Comparison of ENCODE assay signal across 9 mouse cellular contexts in the genomic region with DNA sequence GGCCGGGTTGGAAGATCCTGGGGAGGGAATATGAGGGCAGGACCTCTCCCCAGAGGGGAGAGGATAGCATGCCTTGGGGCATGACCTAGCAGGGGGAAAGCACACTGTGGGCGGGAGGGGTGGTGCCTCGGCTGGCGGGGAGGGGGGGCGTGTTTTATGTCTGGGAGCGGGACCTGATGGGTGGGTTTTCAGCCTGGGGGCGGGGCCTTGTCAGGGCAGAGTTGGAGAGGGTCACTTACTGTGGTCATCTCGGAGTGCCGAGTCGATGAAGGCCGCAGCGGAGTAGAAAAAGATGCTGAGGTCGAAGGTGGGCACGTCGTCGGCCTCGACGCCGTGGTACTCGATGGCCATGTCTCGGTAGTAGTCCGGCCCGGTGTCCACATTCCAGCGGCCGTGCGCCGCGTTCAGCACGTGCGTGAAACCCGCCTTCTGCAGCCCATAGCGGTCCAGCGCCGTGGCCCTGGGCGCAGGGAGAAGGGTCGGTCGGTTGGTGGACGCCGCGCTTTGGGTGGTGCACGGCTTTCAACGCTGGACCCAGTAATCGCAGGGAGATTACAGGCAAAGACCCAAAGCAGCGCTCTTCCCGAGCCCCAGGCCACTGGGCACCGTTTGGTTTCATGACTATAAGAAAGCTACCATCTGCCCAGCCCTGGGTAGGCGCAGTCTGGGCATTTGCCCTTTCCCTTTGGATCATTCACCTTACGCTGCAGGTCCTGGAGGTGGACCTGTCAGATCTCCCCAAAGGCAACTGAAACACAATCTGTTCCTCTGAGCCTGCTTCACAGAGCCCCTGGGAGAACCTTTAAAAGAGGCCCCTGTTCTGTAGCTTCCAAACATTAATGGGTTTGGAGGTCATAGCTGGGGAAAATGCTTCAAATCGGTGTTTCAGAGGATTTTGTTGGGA. TPM values are rescaled to one million over a fixed set of nuclear protein-coding genes. Genes with fewer than 3 reads are reported as not detected.
DNase-seq lines count a peak whose midpoint lies in the region; ATAC-seq and TF ChIP-seq lines count a peak whose summit lies in the region.
"Had no signal": no experiment of that assay in that cellular context is flagged by ENCODE, and none has a peak within 500 bp of the region (broad histone marks: within the 10 kb centered on the region; RNA-seq: fewer than 3 reads in every experiment).

No protein-coding gene starts in this region.

- H3K9ac ChIP-seq in intestine, embryonic 14.5 days (ENCODE audit: low read length), result peak overlapping the region; percentile 22; the same call in 1 of the 2 replicates
- H3K9ac ChIP-seq in midbrain, postnatal 0 days (replicated peaks; ENCODE audit: low read length, poor library complexity, severe bottlenecking), result no peak overlapping the region

- peak; percentile 38 for DNase-seq in gastrocnemius, adult 2 months
- DNase-seq in gastrocnemius, adult 18-20 months (ENCODE audit: low spot score), result no peak
- peak; percentile 76 for DNase-seq in embryo, embryonic 10 days (ENCODE audit: low spot score)
- no peak for DNase-seq in intestine, embryonic 14.5 days (ENCODE audit: low spot score)
- no peak for DNase-seq in midbrain, postnatal 0 days (ENCODE audit: low spot score)
- DNase-seq in adrenal gland, postnatal 36 days, result no peak
- no peak for DNase-seq in B cell, adult 2 months

- H3K36me3 ChIP-seq in intestine, embryonic 14.5 days (ENCODE audit: control insufficient read depth, insufficient read depth, low read length), result no peaks in the 10 kb centered on the region
- H3K36me3 ChIP-seq in midbrain, postnatal 0 days (ENCODE audit: insufficient read depth, low read length), result no peaks in the 10 kb centered on the region

- H3K27me3 ChIP-seq in intestine, embryonic 14.5 days (replicated peaks; ENCODE audit: control insufficient read depth, insufficient read depth, low read length), result peaks cover 9% of the 10 kb centered on the region; the same call in 1 of the 2 replicates
- peaks cover 4% of the 10 kb centered on the region; the same call in 1 of the 2 replicates for H3K27me3 ChIP-seq in midbrain, postnatal 0 days (ENCODE audit: insufficient read depth, low read length)

- no peak for TF ChIP-seq CTCF in gastrocnemius, adult 2 months (IDR thresholded peaks at IDR 0.05)
- no peak for TF ChIP-seq CTCF in midbrain, postnatal 0 days (IDR thresholded peaks at IDR 0.05)

- H3K27ac ChIP-seq in gastrocnemius, adult 2 months, result peak overlapping the region; percentile 79
- H3K27ac ChIP-seq in intestine, embryonic 14.5 days (ENCODE audit: low read depth), result no peak overlapping the region
- H3K27ac ChIP-seq in midbrain, postnatal 0 days (ENCODE audit: low read depth, low read length), result no peak overlapping the region

- peak overlapping the region; percentile 42 for H3K4me3 ChIP-seq in gastrocnemius, adult 2 months
- H3K4me3 ChIP-seq in intestine, embryonic 14.5 days (ENCODE audit: low read depth, low read length), result peak overlapping the region; percentile 27
- H3K4me3 ChIP-seq in midbrain, postnatal 0 days (ENCODE audit: low read depth, low read length), result peak overlapping the region; percentile 18; the same call in 1 of the 2 replicates

- ATAC-seq in intestine, embryonic 14.5 days (replicated peaks; ENCODE audit: low FRiP score, low TSS enrichment, low read depth), result peak; percentile 17; the same call in 1 of the 2 replicates
- peak; percentile 42; the same call in 1 of the 2 replicates for ATAC-seq in midbrain, postnatal 0 days (ENCODE audit: low FRiP score)
- no peak for ATAC-seq in activated CD4-positive, CD25-positive, alpha-beta regulatory T cell, adult 4 months

- peak overlapping the region; percentile 68 for H3K4me2 ChIP-seq in intestine, embryonic 14.5 days (ENCODE audit: low read length)
- peak overlapping the region; percentile 39 for H3K4me2 ChIP-seq in midbrain, postnatal 0 days (ENCODE audit: low read depth, low read length, poor library complexity, severe bottlenecking)

- peaks cover 9% of the 10 kb centered on the region for H3K4me1 ChIP-seq in intestine, embryonic 14.5 days (replicated peaks; ENCODE audit: control insufficient read depth, insufficient read depth, low read length)
- H3K4me1 ChIP-seq in midbrain, postnatal 0 days (ENCODE audit: insufficient read depth, low read length), result no peaks in the 10 kb centered on the region

- H3K9me3 ChIP-seq in intestine, embryonic 14.5 days (ENCODE audit: control insufficient read depth, low read length), result no peaks in the 10 kb centered on the region
- H3K9me3 ChIP-seq in midbrain, postnatal 0 days (ENCODE audit: low read length), result no peaks in the 10 kb centered on the region

- WGBS in intestine, embryonic 14.5 days, result 8% methylated on average over 49 of the region's 49 CpGs
- WGBS in midbrain, postnatal 0 days, result 13% methylated on average over 49 of the region's 49 CpGs

- intact Hi-C loops in gastrocnemius, adult 2 months (cut with DNase I), result loop anchor here (2.0 kb wide), 1 partner anchor 20 kb away; no protein-coding TSS in a partner anchor

RNA-seq across cellular contexts. Expression of a gene that starts 27.7 kb away (rescaled TPM):
- 10 to 100 TPM; 33.6 to 58.6 TPM for total RNA-seq in gastrocnemius, adult 2 months (2021)
- 10 to 100 TPM; 33.4 to 36.0 TPM for total RNA-seq in gastrocnemius, adult 18-20 months (2021)
- polyA plus RNA-seq in intestine, embryonic 14.5 days (2014; fragmentation: Nextera tagmentation; extraction: Ambion mirVana), result not detected in 2 replicates
- 1.4 TPM in 1 of 2 replicates, not detected in the other for total RNA-seq in midbrain, postnatal 0 days (2014; rRNA removed)
- polyA plus RNA-seq in midbrain, postnatal 0 days (2015; fragmentation: Nextera tagmentation; extraction: Ambion mirVana), result 0.39 and 0.41 TPM in 2 replicates
- not detected for polyA plus RNA-seq in activated CD4-positive, CD25-positive, alpha-beta regulatory T cell, adult 4 months (2017; shearing (Covaris generic))
- 1 to 10 TPM in 1 of 2 experiments, under 1 TPM in 1; 0.23 to 1.2 TPM for total RNA-seq in adrenal gland, postnatal 36 days (2021)
- total RNA-seq: left cerebral cortex, adult 8-10 months had no signal

Comparison
In these comparisons a context has a peak if more than half of its experiments do, and no peak if none do; other contexts are left out.
1. DNase-seq: peak in gastrocnemius, adult 2 months (single experiment) and embryo, embryonic 10 days (single experiment); none in gastrocnemius, adult 18-20 months (single experiment), intestine, embryonic 14.5 days (single experiment), midbrain, postnatal 0 days (single experiment), adrenal gland, postnatal 36 days (0 of 2) and B cell, adult 2 months (0 of 2).
2. RNA of a gene that starts 27.7 kb away (total RNA-seq): 33.6 to 58.6 TPM in gastrocnemius, adult 2 months and 33.4 to 36.0 TPM in gastrocnemius, adult 18-20 months; 1.4 TPM in midbrain, postnatal 0 days and 0.23 to 1.2 TPM in adrenal gland, postnatal 36 days; every median in the first group is over 10 times any median in the second.
3. Peak in every context shown above with its lines, with median percentiles within 50 percentile points of each other: H3K4me3 ChIP-seq.